Mouse (Mus musculus) limb, embryonic 14.5 days (tissue): ENCODE measurements at regions not wholly inside any gene's neighbourhood (a gene's known extent, or its start where the extent isn't known, plus 50 kb on each side); places are given as distances from the start of the nearest gene placed in this dataset.
A peak's percentile ranks its signal among the peaks of the same experiment; 100 is the strongest.

Experiments used
- ATAC-seq: fragments of 200-750 bp; cut with Nextera tagmentation; 2 replicates; pipeline ENCODE4 v1.8.0; 2017; ENCODE audit warnings: low read depth, moderate number of reproducible peaks, moderate TSS enrichment; ENCODE audit not compliant: low FRiP score
- DNase-seq: peaks from one replicate; pipeline ENCODE4 v3.0.0-alpha.2; 2015; ENCODE audit warnings: low spot score
- H3K27ac ChIP-seq: fragments of 300-500 bp; sonication (generic); replicated peaks from 2 replicates; pipeline ENCODE4 v1.5.1; 2014; ENCODE audit warnings: low read depth, mild to moderate bottlenecking, low read length, moderate library complexity, mixed read lengths
- H3K27me3 ChIP-seq: fragments of 300-500 bp; sonication (generic); 2 replicates; pipeline ENCODE4 v1.6.1; 2014; ENCODE audit warnings: low read length, mixed read lengths; ENCODE audit not compliant: control insufficient read depth, insufficient read depth
- H3K36me3 ChIP-seq: fragments of 300-500 bp; sonication (generic); 2 replicates; pipeline ENCODE4 v1.6.1; 2014; ENCODE audit warnings: mild to moderate bottlenecking, low read length, moderate library complexity, mixed read lengths; ENCODE audit not compliant: control insufficient read depth, insufficient read depth
- H3K4me1 ChIP-seq: fragments of 300-500 bp; sonication (generic); 2 replicates; pipeline ENCODE4 v1.6.1; 2014; ENCODE audit warnings: antibody characterized with exemption, low read length, mixed read lengths; ENCODE audit not compliant: control insufficient read depth, insufficient read depth
- H3K4me2 ChIP-seq: fragments of 300-500 bp; sonication (generic); replicated peaks from 2 replicates; pipeline ENCODE4 v1.6.1; 2014; ENCODE audit warnings: low read depth, mild to moderate bottlenecking, low read length, moderate library complexity; ENCODE audit not compliant: severe bottlenecking
- H3K4me3 ChIP-seq: fragments of 300-500 bp; sonication (generic); replicated peaks from 2 replicates; pipeline ENCODE4 v1.5.1; 2014; ENCODE audit warnings: low read length
- H3K9ac ChIP-seq: fragments of 300-500 bp; sonication (generic); 2 replicates; pipeline ENCODE4 v1.6.1; 2014; ENCODE audit warnings: mild to moderate bottlenecking, low read depth, low read length, moderate library complexity; ENCODE audit not compliant: severe bottlenecking
- H3K9me3 ChIP-seq: fragments of 300-500 bp; sonication (generic); 2 replicates; pipeline ENCODE4 v1.6.1; 2016; ENCODE audit warnings: low read length; ENCODE audit not compliant: control insufficient read depth
- POLR2A ChIP-seq: fragments of 200-500 bp; IDR thresholded peaks from 2 replicates; pipeline ENCODE4 v1.8.0; 2012; ENCODE audit warnings: inconsistent platforms, mild to moderate bottlenecking, moderate library complexity, borderline replicate concordance; ENCODE audit not compliant: insufficient read depth, insufficient read length; ENCODE audit errors: extremely low read depth
- WGBS: fragments of 180-500 bp; shearing (Covaris S2); extraction: QIAGEN DNeasy Blood & Tissue Kit; methylation state at CpG from one replicate; pipeline ENCODE4 v1.1.7; 2014; 5-methylcytosine and 5-hydroxymethylcytosine counted together

DNA sequence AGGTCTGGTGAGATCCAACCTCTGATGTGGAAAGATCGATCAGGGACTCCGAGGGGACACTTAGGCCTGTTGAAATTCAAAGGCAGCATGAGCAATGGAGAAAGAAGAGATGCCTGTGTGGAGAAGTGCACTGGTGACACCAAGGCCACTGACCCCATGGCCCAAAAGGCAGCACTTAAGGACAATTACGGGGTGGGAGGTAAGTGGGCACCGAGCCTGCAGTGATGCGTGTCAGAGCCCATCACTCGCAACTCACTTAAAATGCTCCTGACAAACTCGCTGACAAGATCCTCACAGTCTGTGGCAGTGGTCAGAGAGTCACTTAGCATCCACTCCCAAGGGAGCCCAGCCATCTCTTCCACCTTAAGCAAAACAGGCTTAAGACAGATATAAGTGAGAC, 207.7 kb upstream of the Mki67 start:
- no peaks in the 10 kb centered on the region for H3K4me1 ChIP-seq
- no peak overlapping the region for H3K4me3 ChIP-seq
- TF ChIP-seq POLR2A = no peak
- H3K9me3 ChIP-seq = no peaks in the 10 kb centered on the region
- H3K4me2 ChIP-seq = no peak overlapping the region
- no peaks in the 10 kb centered on the region for H3K27me3 ChIP-seq
- 73% methylated on average over 7 of the region's 7 CpGs for WGBS
- DNase-seq (no peak), ATAC-seq (no peak)
- no peak overlapping the region for H3K27ac ChIP-seq
- H3K36me3 ChIP-seq = no peaks in the 10 kb centered on the region
- no peak overlapping the region for H3K9ac ChIP-seq

DNA sequence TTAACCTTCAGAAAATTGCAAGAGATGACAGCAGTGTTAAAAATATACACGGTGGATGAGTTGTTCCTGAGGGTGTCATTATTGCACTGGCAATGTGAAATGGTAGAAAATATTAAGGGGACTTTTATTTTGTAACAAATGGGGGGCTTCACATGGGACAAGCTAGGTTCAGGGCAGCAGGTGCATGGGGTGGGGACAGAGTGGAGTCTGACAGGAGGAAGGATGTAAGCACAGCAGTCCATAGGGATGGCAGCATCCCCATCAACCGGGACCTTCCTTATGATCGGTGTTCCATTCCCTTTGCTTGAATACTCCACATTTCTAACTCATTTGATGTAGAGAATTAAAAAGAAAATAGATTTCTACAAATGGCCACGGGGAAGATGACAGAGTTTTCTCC, 208.5 kb upstream of the Mki67 start:
- no peak for TF ChIP-seq POLR2A
- Histone ChIP-seq H3K27me3 (no peaks in the 10 kb centered on the region), H3K27ac (no peak overlapping the region), H3K9me3 (no peaks in the 10 kb centered on the region), H3K4me3 (no peak overlapping the region), H3K9ac (no peak overlapping the region), H3K4me2 (no peak overlapping the region), H3K36me3 (no peaks in the 10 kb centered on the region), H3K4me1 (no peaks in the 10 kb centered on the region)
- 88% methylated on average over 4 of the region's 4 CpGs for WGBS
- ATAC-seq (no peak), DNase-seq (no peak)

GRCm38 (mm10) chr7:135930091-135930490, 213.9 kb upstream of the Mki67 start:
- H3K4me1 ChIP-seq = 0 out of 2 replicates have a peak, but pooled peaks cover 2% of the 10 kb centered on the region
- no peak for ATAC-seq
- no peaks in the 10 kb centered on the region for H3K27me3 ChIP-seq
- H3K27ac ChIP-seq = no peak overlapping the region
- DNase-seq = no peak
- no peak overlapping the region for H3K4me2 ChIP-seq
- no peaks in the 10 kb centered on the region for H3K9me3 ChIP-seq
- H3K9ac ChIP-seq = no peak overlapping the region
- no peak for TF ChIP-seq POLR2A
- H3K36me3 ChIP-seq = no peaks in the 10 kb centered on the region
- no peak overlapping the region for H3K4me3 ChIP-seq
- WGBS = 81% methylated on average over 1 of the region's 1 CpGs

GRCm38 (mm10) chr7:135932595-135933175, 216.5 kb upstream of the Mki67 start:
- peak; percentile 54 for DNase-seq
- ATAC-seq = 0 out of 2 replicates have a peak, but pooled peaks have one; percentile 9
- Histone ChIP-seq H3K4me2 (no peak overlapping the region), H3K9ac (no peak overlapping the region), H3K9me3 (no peaks in the 10 kb centered on the region), H3K27ac (no peak overlapping the region), H3K4me3 (no peak overlapping the region), H3K36me3 (no peaks in the 10 kb centered on the region), H3K4me1 (0 out of 2 replicates have a peak, but pooled peaks cover 2% of the 10 kb centered on the region), H3K27me3 (no peaks in the 10 kb centered on the region)
- no peak for TF ChIP-seq POLR2A
- WGBS = 45% methylated on average over 5 of the region's 5 CpGs

GRCm38 (mm10) chr7:135935180-135935579, 219.0 kb upstream of the Mki67 start:
- Histone ChIP-seq H3K9me3 (no peaks in the 10 kb centered on the region), H3K27ac (no peak overlapping the region), H3K9ac (no peak overlapping the region), H3K27me3 (no peaks in the 10 kb centered on the region), H3K4me1 (0 out of 2 replicates have a peak, but pooled peaks cover 2% of the 10 kb centered on the region), H3K4me2 (no peak overlapping the region), H3K36me3 (no peaks in the 10 kb centered on the region), H3K4me3 (no peak overlapping the region)
- WGBS = 59% methylated on average over 1 of the region's 1 CpGs
- TF ChIP-seq POLR2A = no peak
- DNase-seq (no peak), ATAC-seq (no peak)

DNA sequence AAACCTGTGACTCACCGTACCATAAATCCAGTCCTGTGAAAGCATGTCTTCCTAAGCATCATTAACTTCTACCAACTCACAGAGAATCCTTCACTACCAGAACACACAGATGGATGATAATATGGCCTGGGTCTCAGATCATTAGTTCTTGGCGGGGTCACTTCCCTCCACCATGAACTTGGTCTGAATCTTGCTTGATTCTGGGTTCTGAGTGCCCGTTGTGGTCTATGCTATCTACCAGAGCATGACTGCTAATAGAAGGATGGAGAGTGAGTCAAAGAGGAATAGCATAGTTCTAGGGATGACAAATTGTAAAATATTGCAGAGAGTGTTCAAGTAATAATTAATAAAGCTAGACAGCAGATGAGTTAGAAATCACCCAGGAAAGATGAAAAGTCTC, 221.3 kb upstream of the Mki67 start:
- no peak for TF ChIP-seq POLR2A
- WGBS = 94% methylated on average over 3 of the region's 3 CpGs
- no peaks in the 10 kb centered on the region for H3K27me3 ChIP-seq
- DNase-seq = no peak
- no peak overlapping the region for H3K27ac ChIP-seq
- no peak overlapping the region for H3K4me2 ChIP-seq
- no peak overlapping the region for H3K9ac ChIP-seq
- no peak for ATAC-seq
- H3K9me3 ChIP-seq = no peaks in the 10 kb centered on the region
- H3K4me3 ChIP-seq = no peak overlapping the region
- H3K36me3 ChIP-seq = no peaks in the 10 kb centered on the region
- 0 out of 2 replicates have a peak, but pooled peaks cover 2% of the 10 kb centered on the region for H3K4me1 ChIP-seq
